Mouse (Mus musculus): Measurements from ENCODE around the gene Foxj2. TPM values are rescaled to one million over a fixed set of nuclear protein-coding genes. Genes with fewer than 3 reads are reported as not detected.

Gene Foxj2
- polyA plus RNA-seq, 1 experiment from 2014 or later: 3.0 TPM

GRCm38 (mm10) chr6:122811280-122811652 is 8.4 kb upstream of the Foxj2 start:
- peak; percentile 88 for DNase-seq (ENCODE audit: low spot score)
- WGBS: under 1% methylated on average over 38 of the region's 38 CpGs
- H3K4me2 ChIP-seq (replicated peaks; ENCODE audit: low read depth, low read length): peak overlapping the region; percentile 55
- H3K27me3 ChIP-seq (ENCODE audit: control insufficient read depth, insufficient read depth, low read length): no peaks in the 10 kb centered on the region
- peak; percentile 94 for ATAC-seq (ENCODE audit: low FRiP score)
- no peaks in the 10 kb centered on the region for H3K4me1 ChIP-seq (replicated peaks; ENCODE audit: control insufficient read depth, insufficient read depth, low read length)
- peak overlapping the region; percentile 70 for H3K4me3 ChIP-seq (ENCODE audit: low read depth, low read length)
- H3K9me3 ChIP-seq (ENCODE audit: control insufficient read depth, low read length): no peaks in the 10 kb centered on the region
- peak overlapping the region; percentile 97 for H3K27ac ChIP-seq (ENCODE audit: low read depth, low read length)
- no peaks in the 10 kb centered on the region for H3K36me3 ChIP-seq (ENCODE audit: control insufficient read depth, insufficient read depth, low read length)
- peak overlapping the region; percentile 65 for H3K9ac ChIP-seq (ENCODE audit: low read depth, low read length)

GRCm38 (mm10) chr6:122811771-122812600 is 7.7 kb upstream of the Foxj2 start:
- no peaks in the 10 kb centered on the region for H3K36me3 ChIP-seq (ENCODE audit: control insufficient read depth, insufficient read depth, low read length)

GRCm38 (mm10) chr6:122812716-122813115 is 7.0 kb upstream of the Foxj2 start:
- Histone ChIP-seq H3K4me2 (replicated peaks; ENCODE audit: low read depth, low read length) (no peak overlapping the region), H3K27me3 (ENCODE audit: control insufficient read depth, insufficient read depth, low read length) (no peaks in the 10 kb centered on the region), H3K9me3 (ENCODE audit: control insufficient read depth, low read length) (no peaks in the 10 kb centered on the region), H3K27ac (ENCODE audit: low read depth, low read length) (no peak overlapping the region), H3K4me3 (ENCODE audit: low read depth, low read length) (no peak overlapping the region), H3K9ac (ENCODE audit: low read depth, low read length) (no peak overlapping the region), H3K36me3 (ENCODE audit: control insufficient read depth, insufficient read depth, low read length) (no peaks in the 10 kb centered on the region), H3K4me1 (replicated peaks; ENCODE audit: control insufficient read depth, insufficient read depth, low read length) (no peaks in the 10 kb centered on the region)
- DNase-seq (ENCODE audit: low spot score): no peak
- 91% methylated on average over 4 of the region's 4 CpGs for WGBS
- ATAC-seq (ENCODE audit: low FRiP score): no peak

More at GRCm38 (mm10) chr6:122811771-122812600, 7.7 kb upstream of the Foxj2 start:
- no peaks in the 10 kb centered on the region for H3K4me1 ChIP-seq (replicated peaks; ENCODE audit: control insufficient read depth, insufficient read depth, low read length)
- peak overlapping the region; percentile 17; the same call in 1 of the 2 replicates for H3K9ac ChIP-seq (ENCODE audit: low read depth, low read length)
- no peaks in the 10 kb centered on the region for H3K9me3 ChIP-seq (ENCODE audit: control insufficient read depth, low read length)
- peak overlapping the region; percentile 55 for H3K4me2 ChIP-seq (replicated peaks; ENCODE audit: low read depth, low read length)
- H3K27ac ChIP-seq (ENCODE audit: low read depth, low read length): peak overlapping the region; percentile 97
- WGBS: 24% methylated on average over 16 of the region's 16 CpGs
- ATAC-seq (ENCODE audit: low FRiP score) (peak; percentile 46; the same call in 1 of the 2 replicates), DNase-seq (ENCODE audit: low spot score) (peak; percentile 62)
- H3K4me3 ChIP-seq (ENCODE audit: low read depth, low read length): peak overlapping the region; percentile 70
- no peaks in the 10 kb centered on the region for H3K27me3 ChIP-seq (ENCODE audit: control insufficient read depth, insufficient read depth, low read length)

GRCm38 (mm10) chr6:122813640-122814039 is 6.1 kb upstream of the Foxj2 start:
- H3K4me3 ChIP-seq (ENCODE audit: low read depth, low read length): no peak overlapping the region
- WGBS: 92% methylated on average over 4 of the region's 4 CpGs

GRCm38 (mm10) chr6:122820071-122820798 is 521 bp downstream of the Foxj2 start:
- peak; percentile 75 for ATAC-seq (ENCODE audit: low FRiP score)
- Histone ChIP-seq H3K4me3 (ENCODE audit: low read depth, low read length) (peak overlapping the region; percentile 81), H3K36me3 (ENCODE audit: control insufficient read depth, insufficient read depth, low read length) (no peaks in the 10 kb centered on the region), H3K27ac (ENCODE audit: low read depth, low read length) (no peak overlapping the region), H3K27me3 (ENCODE audit: control insufficient read depth, insufficient read depth, low read length) (no peaks in the 10 kb centered on the region), H3K4me1 (replicated peaks; ENCODE audit: control insufficient read depth, insufficient read depth, low read length) (0 out of 2 replicates have a peak, but pooled peaks cover 2% of the 10 kb centered on the region), H3K4me2 (replicated peaks; ENCODE audit: low read depth, low read length) (peak overlapping the region; percentile 61), H3K9ac (ENCODE audit: low read depth, low read length) (peak overlapping the region; percentile 94), H3K9me3 (ENCODE audit: control insufficient read depth, low read length) (no peaks in the 10 kb centered on the region)
- peak; percentile 58 for DNase-seq (ENCODE audit: low spot score)
- WGBS: under 1% methylated on average over 26 of the region's 38 CpGs

More at GRCm38 (mm10) chr6:122813640-122814039, 6.1 kb upstream of the Foxj2 start:
- DNase-seq (ENCODE audit: low spot score) (no peak), ATAC-seq (ENCODE audit: low FRiP score) (no peak)
- Histone ChIP-seq H3K9me3 (ENCODE audit: control insufficient read depth, low read length) (no peaks in the 10 kb centered on the region), H3K9ac (ENCODE audit: low read depth, low read length) (no peak overlapping the region), H3K36me3 (ENCODE audit: control insufficient read depth, insufficient read depth, low read length) (no peaks in the 10 kb centered on the region), H3K27me3 (ENCODE audit: control insufficient read depth, insufficient read depth, low read length) (no peaks in the 10 kb centered on the region), H3K27ac (ENCODE audit: low read depth, low read length) (no peak overlapping the region), H3K4me1 (replicated peaks; ENCODE audit: control insufficient read depth, insufficient read depth, low read length) (no peaks in the 10 kb centered on the region), H3K4me2 (replicated peaks; ENCODE audit: low read depth, low read length) (no peak overlapping the region)

GRCm38 (mm10) chr6:122820799-122821650 is 1.3 kb downstream of the Foxj2 start:
- Histone ChIP-seq H3K9ac (ENCODE audit: low read depth, low read length) (no peak overlapping the region; the same call in 1 of the 2 replicates), H3K4me2 (replicated peaks; ENCODE audit: low read depth, low read length) (peak overlapping the region; percentile 61), H3K36me3 (ENCODE audit: control insufficient read depth, insufficient read depth, low read length) (no peaks in the 10 kb centered on the region), H3K27me3 (ENCODE audit: control insufficient read depth, insufficient read depth, low read length) (no peaks in the 10 kb centered on the region), H3K4me3 (ENCODE audit: low read depth, low read length) (peak overlapping the region; percentile 81), H3K27ac (ENCODE audit: low read depth, low read length) (no peak overlapping the region), H3K9me3 (ENCODE audit: control insufficient read depth, low read length) (no peaks in the 10 kb centered on the region), H3K4me1 (replicated peaks; ENCODE audit: control insufficient read depth, insufficient read depth, low read length) (0 out of 2 replicates have a peak, but pooled peaks cover 2% of the 10 kb centered on the region)
- ATAC-seq (ENCODE audit: low FRiP score): peak; percentile 43; the same call in 1 of the 2 replicates
- peak; percentile 36 for DNase-seq (ENCODE audit: low spot score)
- WGBS: 24% methylated on average over 15 of the region's 15 CpGs

- WGBS: 71% methylated on average over 9 of the region's 9 CpGs
- H3K9me3 ChIP-seq (ENCODE audit: control insufficient read depth, low read length): no peaks in the 10 kb centered on the region
- H3K27ac ChIP-seq (ENCODE audit: low read depth, low read length): no peak overlapping the region
- DNase-seq (ENCODE audit: low spot score) (no peak), ATAC-seq (ENCODE audit: low FRiP score) (no peak)
- H3K36me3 ChIP-seq (ENCODE audit: control insufficient read depth, insufficient read depth, low read length): no peaks in the 10 kb centered on the region
- H3K4me1 ChIP-seq (replicated peaks; ENCODE audit: control insufficient read depth, insufficient read depth, low read length): 0 out of 2 replicates have a peak, but pooled peaks cover 2% of the 10 kb centered on the region
- no peak overlapping the region for H3K4me3 ChIP-seq (ENCODE audit: low read depth, low read length)
- H3K27me3 ChIP-seq (ENCODE audit: control insufficient read depth, insufficient read depth, low read length): no peaks in the 10 kb centered on the region
- H3K9ac ChIP-seq (ENCODE audit: low read depth, low read length): no peak overlapping the region
- H3K4me2 ChIP-seq (replicated peaks; ENCODE audit: low read depth, low read length): no peak overlapping the region
Observed at GRCm38 (mm10) chr6:122821822-122822221, 2.1 kb downstream of the Foxj2 start.

- H3K27ac ChIP-seq (ENCODE audit: low read depth, low read length): no peak overlapping the region
- WGBS: 78% methylated on average over 10 of the region's 10 CpGs
- ATAC-seq (ENCODE audit: low FRiP score): no peak
Observed at GRCm38 (mm10) chr6:122824086-122824485, 4.4 kb downstream of the Foxj2 start.

More at GRCm38 (mm10) chr6:122824086-122824485, 4.4 kb downstream of the Foxj2 start:
- H3K9ac ChIP-seq (ENCODE audit: low read depth, low read length): no peak overlapping the region
- no peak overlapping the region for H3K4me2 ChIP-seq (replicated peaks; ENCODE audit: low read depth, low read length)
- no peak for DNase-seq (ENCODE audit: low spot score)
- 0 out of 2 replicates have a peak, but pooled peaks cover 2% of the 10 kb centered on the region for H3K4me1 ChIP-seq (replicated peaks; ENCODE audit: control insufficient read depth, insufficient read depth, low read length)
- no peak overlapping the region for H3K4me3 ChIP-seq (ENCODE audit: low read depth, low read length)
- H3K9me3 ChIP-seq (ENCODE audit: control insufficient read depth, low read length): no peaks in the 10 kb centered on the region
- H3K27me3 ChIP-seq (ENCODE audit: control insufficient read depth, insufficient read depth, low read length): no peaks in the 10 kb centered on the region
- H3K36me3 ChIP-seq (ENCODE audit: control insufficient read depth, insufficient read depth, low read length): no peaks in the 10 kb centered on the region

Data from hindbrain, embryonic 11.5 days (tissue).